Mouse (Mus musculus) spleen, postnatal 36 days (tissue): ENCODE measurements around the gene Rpf2.

Experiments used
- DNase-seq, 2 experiments: peaks; one replicate each; pipeline ENCODE4 v3.0.0; 2022; ENCODE audit warnings: low spot score in 2 of 2, mixed read lengths in 1 of 2

Rpf2 gene

DNA sequence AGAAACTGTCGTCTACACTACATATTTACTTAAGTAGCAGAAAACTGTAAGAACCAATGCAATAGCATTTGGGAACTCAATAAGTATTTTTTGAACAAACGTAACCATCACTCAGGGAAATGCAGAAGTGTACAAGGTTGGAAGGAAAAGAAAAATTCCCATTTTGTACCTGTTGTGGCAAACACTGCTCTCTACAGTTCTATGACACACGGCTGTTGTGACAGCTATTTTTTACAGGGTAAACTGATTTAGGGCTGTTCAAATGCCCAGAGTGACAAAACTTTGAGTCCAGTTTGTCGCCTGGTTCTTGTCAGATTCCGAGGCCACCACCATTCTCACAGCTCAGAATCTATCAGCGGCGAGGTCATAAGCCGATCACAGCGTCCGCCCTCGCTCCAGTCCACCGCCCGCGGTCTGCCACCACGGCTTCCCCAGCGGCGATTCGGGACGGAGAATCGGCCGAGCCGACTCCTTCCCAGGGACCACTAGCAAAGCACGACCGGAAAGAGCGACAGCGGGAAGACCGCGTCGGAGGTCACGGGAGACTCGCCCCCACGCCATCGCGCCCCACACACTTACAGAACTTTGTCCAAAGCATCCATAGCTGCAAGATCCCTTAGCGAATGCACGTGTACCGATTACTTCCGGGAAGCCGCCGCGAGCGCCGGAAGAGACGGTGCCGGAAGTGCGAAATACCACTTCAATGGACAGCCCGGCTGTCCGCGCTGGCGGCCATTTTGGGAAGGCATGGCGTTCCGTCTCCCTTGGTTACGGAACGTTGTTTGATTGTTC is at the start of gene Rpf2:
Rpf2 (minus strand) TSS at position 663 of the 792 bp plus-strand sequence.
- DNase-seq = peak; percentile 79 to 83

GRCm38 (mm10) chr10:40292640-40293039 is 45.8 kb upstream of the Rpf2 start:
- DNase-seq = no peak

GRCm38 (mm10) chr10:40286767-40287166 is 39.9 kb upstream of the Rpf2 start:
- DNase-seq = no peak

DNA sequence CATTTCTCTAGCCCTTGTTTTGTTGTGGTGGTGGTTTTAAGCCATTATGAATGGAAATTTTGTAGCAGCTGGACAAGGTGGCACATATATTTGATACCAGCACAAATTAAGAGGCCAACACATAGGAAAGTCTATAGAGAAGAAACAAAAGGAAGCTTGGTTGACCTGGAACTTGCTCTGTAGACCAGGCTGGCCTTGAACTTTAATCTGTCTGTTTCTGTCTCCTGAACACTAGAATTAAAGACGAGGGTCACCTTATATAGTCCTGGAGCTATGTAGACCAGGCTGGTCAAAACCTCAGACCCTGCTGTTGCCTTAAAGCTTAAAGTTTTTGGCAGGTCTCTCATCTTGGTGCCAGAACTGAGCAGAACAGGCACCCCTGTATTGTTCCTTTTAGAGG is 38.7 kb upstream of the Rpf2 start:
- DNase-seq = no peak

DNA sequence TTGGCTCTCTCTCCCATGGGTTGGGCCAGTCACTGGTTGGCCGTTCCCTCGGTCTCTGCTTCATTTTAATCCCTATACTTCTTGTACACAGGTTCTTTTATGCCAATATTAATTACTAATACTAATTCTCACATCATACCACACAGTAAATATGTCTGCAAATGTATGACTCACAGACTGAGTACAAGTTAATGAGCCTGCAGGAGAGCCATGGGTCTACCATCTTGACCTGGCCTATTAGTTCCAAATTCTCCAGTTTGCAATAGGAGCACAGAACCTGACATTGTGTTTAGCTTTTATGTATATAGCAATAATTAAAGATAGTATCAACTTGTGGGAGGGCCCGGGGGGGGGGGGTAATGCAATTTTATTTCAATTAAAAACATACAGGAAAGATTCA is 38.2 kb upstream of the Rpf2 start:
- DNase-seq = no peak

DNA sequence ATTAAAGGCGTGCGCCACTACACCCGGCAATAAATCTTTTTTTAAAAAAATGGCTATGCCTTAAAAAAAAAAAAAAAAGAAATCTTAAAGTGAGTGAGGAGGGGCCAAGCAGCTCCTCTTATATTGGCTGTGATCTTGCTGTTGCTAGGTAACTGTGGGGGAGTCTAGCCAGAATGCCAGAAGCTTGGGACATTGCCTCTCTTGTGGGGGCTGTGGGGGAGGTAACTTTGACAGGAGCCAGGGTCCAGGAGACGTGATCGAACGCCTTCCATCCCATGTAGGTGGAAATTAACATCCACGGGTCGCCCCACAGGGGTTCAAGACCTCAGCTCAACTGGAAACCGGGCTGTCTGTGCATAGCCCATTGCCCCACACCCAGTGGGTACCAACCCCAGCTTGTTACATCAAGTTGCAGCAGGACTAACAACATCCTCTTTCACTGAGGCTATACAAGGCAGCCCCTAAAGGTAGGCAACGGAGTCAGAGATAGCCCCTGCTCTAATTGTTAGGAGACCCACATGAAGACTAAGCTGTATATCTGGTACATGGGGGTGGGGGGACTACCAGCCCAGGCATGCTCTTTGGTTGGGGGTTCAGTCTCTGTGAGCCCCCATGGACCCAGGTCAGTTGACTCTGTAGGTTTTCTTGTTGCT is 37.5 kb upstream of the Rpf2 start:
- no peak for DNase-seq

GRCm38 (mm10) chr10:40283636-40284035 is 36.8 kb upstream of the Rpf2 start:
- DNase-seq = no peak

DNA sequence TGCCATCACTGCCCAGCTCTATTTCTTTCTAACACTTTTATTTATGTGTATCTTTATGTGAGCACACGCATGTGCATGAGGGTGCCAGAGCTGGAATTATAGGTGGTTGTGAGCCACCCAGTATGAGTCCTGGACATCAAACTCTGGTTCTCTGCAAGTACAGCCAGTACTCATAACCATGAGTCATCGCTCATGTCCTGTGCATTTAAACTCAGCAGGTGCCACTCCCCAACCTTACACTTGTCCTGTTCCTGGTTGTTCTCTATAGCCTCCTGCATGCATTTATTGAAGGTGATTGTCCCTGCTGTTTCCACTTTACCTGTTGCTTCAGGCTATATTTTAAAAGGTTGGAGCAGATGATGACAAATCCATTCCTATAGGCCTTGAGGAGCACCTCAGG is 34.7 kb upstream of the Rpf2 start:
- no peak for DNase-seq

DNA sequence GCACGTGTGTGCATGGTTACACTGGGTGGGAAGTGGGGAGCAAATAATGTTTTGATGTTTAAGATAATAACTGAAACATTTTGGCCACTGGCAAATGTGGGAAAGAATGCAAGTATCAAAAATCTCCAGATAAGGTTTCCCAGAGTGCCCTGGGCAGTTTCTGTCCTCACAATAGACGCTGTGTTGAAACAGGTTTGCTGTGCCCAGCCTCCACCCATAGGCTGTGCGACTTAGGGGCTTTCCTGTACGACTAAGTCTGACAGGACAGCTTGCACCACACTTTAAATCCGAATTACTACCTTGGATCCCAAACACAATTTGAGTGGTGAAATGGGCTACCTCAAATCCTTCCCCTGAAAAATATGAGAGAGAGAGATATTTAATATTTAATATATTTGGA is 31.5 kb upstream of the Rpf2 start:
- DNase-seq = no peak

GRCm38 (mm10) chr10:40275991-40276390 is 29.2 kb upstream of the Rpf2 start:
- DNase-seq = peak in 1 of 2 experiments; percentile 19

GRCm38 (mm10) chr10:40273938-40274337 is 27.1 kb upstream of the Rpf2 start:
- peak in 1 of 2 experiments; percentile 7 for DNase-seq

DNA sequence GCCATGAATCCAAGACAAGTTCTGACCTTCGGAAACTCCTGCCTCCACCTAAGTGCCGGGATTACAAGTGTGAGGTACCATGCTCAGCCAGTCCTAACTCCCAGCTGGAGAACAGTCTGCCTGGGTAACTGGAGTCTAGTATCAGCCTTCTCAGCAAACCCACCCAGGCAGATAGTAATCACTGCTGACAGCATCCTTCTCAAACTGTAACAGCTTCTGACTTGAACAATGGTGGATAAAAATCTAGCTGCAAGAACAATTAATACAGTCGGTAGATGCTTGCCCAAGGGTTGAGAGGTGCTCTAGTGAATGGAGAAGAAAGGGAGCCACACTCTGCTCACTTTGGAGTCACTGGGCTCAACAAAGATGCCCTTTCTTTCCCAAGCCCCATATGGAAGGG is 24.4 kb upstream of the Rpf2 start:
- DNase-seq = no peak

GRCm38 (mm10) chr10:40264920-40265319 is 18.1 kb upstream of the Rpf2 start:
- no peak for DNase-seq

DNA sequence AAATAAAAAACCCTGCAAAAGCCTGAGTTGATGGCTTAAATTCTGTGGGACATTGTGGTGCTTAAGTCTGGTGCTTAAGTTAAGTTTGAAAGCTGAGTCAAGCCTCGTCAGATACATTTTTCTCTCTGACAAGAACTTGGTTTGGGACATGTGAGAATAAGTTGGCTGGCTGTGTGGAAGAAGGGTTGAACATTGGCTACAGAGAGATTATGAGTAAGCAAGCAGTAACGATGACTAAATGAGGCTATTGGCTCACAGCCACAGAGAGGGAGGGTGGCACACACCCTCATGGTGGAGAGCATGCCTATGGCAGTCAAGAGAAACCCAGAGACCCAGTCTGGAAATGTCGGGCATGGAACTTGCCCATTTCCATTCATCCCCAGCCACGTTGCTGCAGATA is 16.9 kb upstream of the Rpf2 start:
- no peak for DNase-seq

- no peak for DNase-seq
These were observed 15.4 kb upstream of the Rpf2 start for GRCm38 (mm10) chr10:40262200-40262599.

DNA sequence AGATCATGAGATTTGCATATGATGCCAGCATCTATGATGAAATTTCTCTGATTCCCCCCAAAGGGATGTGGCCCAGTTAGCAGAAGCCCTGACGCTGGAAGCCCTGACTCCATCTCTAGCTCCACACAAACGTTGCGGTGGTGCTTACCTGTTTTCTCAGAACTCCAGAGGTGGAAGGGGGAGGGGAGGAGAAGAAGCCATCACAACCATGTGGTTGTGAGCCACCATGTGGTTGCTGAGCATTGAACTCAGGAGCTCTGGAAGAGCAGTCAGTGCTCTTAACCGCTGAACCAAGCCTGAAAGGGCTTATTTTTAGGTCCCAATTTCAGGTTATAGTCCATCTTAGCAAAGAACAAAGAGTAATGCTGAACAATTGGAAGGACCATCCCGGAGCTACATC is 13.5 kb upstream of the Rpf2 start:
- no peak for DNase-seq

DNA sequence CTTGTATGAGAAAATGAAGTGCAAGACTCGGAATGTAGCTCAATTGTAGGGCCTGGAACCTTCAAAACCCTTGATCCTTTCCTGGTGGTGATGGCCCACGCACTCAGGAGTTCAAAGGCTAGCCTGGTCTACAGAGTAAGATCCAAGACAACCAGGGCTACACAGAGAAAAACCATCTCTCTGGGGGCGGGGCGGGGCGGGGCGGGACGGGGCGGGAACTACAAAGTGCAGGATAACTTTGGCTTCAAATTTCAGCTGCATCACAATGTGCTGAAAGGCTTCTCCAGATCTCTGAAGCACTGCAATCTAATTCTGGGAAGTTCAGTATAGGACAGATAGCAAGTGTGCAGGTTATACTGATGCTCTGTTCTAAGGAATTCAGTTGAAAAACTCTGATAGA is 12.7 kb upstream of the Rpf2 start:
- DNase-seq = no peak

DNA sequence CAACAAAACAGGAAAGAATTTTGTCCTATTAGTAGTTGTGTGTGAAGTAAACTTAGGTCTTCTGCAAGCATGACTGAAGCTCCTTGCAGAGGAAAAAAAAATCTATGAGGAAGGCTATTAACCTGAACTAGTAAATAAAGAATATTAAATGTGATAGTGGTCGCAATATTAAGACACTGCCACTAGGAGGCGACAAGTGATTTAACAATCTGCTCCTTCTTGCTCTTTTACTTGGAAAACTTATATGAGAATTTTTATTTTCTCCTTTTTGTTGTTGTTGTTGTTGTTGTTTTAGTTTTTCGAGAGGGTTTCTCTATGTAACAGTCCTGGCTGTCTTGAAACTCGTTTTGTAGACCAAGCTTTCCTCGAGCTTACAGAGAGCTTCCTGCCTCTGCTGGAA is 12.1 kb upstream of the Rpf2 start:
- peak; percentile 31 to 68 for DNase-seq

DNA sequence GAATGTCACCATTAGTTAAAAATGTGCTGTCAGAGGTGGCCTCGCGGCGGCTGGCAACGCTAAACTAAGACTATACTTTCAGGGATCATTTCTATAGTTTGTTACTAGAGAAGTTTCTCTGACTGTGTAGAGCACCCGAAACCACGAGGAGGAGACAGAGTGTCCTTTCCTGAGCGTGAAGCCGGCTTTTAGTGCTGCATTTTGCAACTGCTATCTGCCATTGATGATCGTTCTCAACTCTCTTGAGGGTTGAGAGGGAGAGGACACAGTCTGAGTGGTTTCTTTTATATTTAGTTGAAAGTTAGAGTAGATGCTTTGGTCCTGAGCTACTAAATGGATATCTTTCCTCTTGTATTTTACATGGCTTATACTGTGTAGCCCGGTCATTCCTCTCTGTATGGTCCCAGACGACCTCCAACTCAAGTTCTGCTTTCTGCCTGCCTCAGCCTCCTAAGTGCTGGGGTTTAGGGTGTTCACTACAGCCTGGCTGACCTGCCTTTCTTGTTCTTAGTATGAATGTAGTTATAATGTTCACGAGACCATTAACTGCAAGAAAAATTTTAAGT is 11.6 kb upstream of the Rpf2 start:
- DNase-seq = peak; percentile 79 to 86

DNA sequence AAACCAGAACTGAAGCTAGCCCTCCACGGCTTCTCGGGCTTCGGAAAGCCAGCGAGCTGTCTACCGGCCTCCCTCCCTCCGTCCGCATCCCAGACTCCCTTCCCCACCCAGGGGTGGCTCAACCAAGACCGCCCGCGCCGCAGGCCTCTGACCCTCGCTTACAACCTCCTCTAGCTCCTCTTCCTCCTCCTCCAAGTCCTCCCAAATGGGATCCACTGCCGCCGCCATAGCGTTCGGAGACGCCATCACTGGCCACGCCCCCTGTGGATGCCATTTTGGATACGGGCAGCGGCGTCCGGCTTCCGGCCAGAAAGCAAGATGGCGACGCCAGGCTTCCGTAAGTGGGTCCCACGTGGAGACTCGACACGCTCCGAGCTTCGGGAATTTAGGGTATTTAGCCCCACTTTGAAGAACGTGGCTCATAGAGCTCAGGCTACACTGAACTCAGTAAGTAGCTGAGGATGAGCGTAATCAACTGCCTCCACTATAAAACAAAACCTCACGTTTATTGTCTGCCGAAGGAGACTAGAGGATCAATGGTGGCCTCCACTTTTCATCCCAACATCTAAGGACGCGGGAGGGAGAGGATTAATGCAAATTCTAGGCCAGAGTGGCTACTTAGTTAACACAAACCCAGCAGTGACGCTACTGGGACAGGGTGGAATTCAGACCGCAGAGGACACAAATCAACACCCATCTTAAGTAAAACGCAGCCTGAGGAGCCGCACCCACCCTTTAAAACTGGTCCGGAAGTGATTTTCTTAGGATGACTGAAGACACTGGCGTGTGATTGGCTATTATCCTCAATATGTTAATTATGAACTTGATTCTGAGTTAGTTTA is 10.8 kb upstream of the Rpf2 start, which contains the start of gene Gtf3c6:
Gtf3c6 (minus strand) TSS at position 695 of the 842 bp plus-strand sequence.
- peak; percentile 88 to 92 for DNase-seq

DNA sequence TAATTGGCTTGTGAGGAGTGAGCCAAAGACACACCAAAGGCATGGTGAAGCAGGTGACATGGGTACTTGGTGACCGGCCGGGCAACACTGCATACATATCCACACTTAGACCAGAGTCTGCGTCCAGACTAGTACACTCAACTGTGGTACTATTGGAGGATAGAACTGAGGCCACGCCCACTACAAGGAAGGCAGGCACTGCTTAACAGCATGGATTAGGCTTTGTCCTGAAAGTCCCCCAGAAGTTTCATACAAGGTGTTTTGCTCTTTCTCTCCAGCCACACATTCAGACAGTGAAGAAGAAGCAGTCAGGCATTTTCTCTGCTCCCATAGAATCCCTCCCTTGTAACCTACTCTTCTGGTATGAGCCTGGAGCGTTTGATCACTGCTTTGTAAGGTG is 9.9 kb upstream of the Rpf2 start:
- peak; percentile 54 to 60 for DNase-seq

GRCm38 (mm10) chr10:40250969-40251368 is 4.1 kb upstream of the Rpf2 start:
- DNase-seq = no peak
